In the genomic region with DNA sequence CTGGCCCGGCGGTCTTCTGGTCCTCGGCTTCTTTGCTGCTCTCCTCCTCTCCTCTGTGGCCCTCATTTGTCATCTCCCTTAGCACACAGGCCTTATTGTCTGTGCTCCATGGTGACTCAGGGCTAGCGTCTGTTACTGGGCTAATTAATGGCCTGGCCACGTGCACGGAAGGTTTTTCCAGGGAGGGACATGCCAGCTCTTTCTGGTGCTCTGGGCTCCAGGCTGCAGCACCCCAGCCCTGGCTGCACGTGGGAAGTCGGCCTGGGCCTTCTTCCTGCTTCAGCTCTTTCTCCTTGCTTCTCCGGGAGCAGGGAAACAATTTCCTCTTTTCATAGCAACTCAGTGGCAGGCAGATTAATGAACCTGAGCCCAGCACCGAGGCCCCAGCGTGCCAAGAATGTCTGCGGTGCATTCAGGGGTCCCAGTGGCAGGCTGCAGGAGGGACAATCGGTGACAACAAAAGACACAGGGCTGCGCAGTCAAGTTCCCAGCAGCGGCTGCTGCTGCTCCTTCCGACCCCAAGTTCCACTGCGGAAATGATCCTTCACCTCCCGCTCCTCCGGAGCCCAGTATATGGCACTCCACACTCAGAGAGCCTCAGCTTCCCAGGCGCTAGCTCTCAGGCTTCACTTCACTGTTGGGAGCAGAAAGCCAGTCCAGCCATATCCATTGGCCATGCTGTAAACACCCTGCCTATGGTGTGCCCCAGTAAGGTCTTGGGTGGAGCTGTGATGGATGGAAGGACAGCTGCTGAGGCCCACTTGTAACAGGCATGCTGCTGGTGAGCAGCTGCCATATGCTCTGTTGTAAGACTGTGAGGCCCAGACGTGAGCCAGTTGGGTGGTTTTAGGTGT, we compare ENCODE assay signal across 8 mouse cellular contexts.
A peak's percentile ranks its signal among the peaks of the same experiment; 100 is the strongest.
DNase-seq lines count a peak whose midpoint lies in the region; ATAC-seq lines count a peak whose summit lies in the region.

No protein-coding gene starts in this region.

- ATAC-seq in frontal cortex, adult (ENCODE audit: low TSS enrichment), result peak; percentile 67
- ATAC-seq in limb, embryonic 13.5 days (ENCODE audit: low FRiP score, low read depth), result peak; percentile 87
- no peak for ATAC-seq in CD4-positive, CD25-positive, alpha-beta regulatory T cell, adult 4 months

- peak overlapping the region; percentile 3; the same call in 1 of the 2 replicates for H3K4me2 ChIP-seq in limb, embryonic 13.5 days (replicated peaks)

- H3K9ac ChIP-seq in limb, embryonic 13.5 days, result 0 out of 2 replicates have a peak overlapping the region, but pooled peaks have one; percentile 10

- H3K9me3 ChIP-seq in limb, embryonic 13.5 days, result peaks cover 10% of the 10 kb centered on the region

- 0 out of 2 replicates have a peak, but pooled peaks cover 5% of the 10 kb centered on the region for H3K36me3 ChIP-seq in limb, embryonic 13.5 days

- no peak overlapping the region for H3K4me3 ChIP-seq in limb, embryonic 13.5 days

- H3K27ac ChIP-seq in limb, embryonic 13.5 days, result peak overlapping the region; percentile 88

- H3K27me3 ChIP-seq in limb, embryonic 13.5 days, result no peaks in the 10 kb centered on the region

- WGBS in limb, embryonic 13.5 days, result 24% methylated on average over 21 of the region's 21 CpGs

- H3K4me1 ChIP-seq in limb, embryonic 13.5 days, result peaks cover 24% of the 10 kb centered on the region

- DNase-seq in heart, adult 11 months, result peak; percentile 86
- no peak for DNase-seq in heart, adult 8-10 months (ENCODE audit: low spot score)
- peak; percentile 22 for DNase-seq in cerebellum, adult 9-10 months
- peak; percentile 68 for DNase-seq in kidney, postnatal 10 days
- DNase-seq in right cerebral cortex, postnatal 10 days (ENCODE audit: low spot score in 2 of 2), result peak; percentile 85 to 89
